Mouse (Mus musculus) kidney, embryonic 16.5 days (tissue): ENCODE measurements around the gene Serinc2. TPM values are rescaled to one million over a fixed set of nuclear protein-coding genes. Genes with fewer than 3 reads are reported as not detected.

Experiments
- ATAC-seq: fragments of 200-750 bp; cut with Nextera tagmentation; 2 replicates; pipeline ENCODE4 v1.8.0; 2017; ENCODE audit warnings: moderate TSS enrichment; ENCODE audit not compliant: low FRiP score, low TSS enrichment
- H3K27ac ChIP-seq: fragments of 300-500 bp; sonication (generic); 2 replicates; pipeline ENCODE4 v1.5.1; 2014; ENCODE audit warnings: low read length
- H3K27me3 ChIP-seq: fragments of 300-500 bp; sonication (generic); 2 replicates; pipeline ENCODE4 v1.6.1; 2014; ENCODE audit warnings: low read length, control low read depth, mixed read lengths; ENCODE audit not compliant: insufficient read depth
- H3K36me3 ChIP-seq: fragments of 300-500 bp; sonication (generic); 2 replicates; pipeline ENCODE4 v1.6.1; 2014; ENCODE audit warnings: low read length, control low read depth, mixed read lengths; ENCODE audit not compliant: insufficient read depth
- H3K4me1 ChIP-seq: fragments of 300-500 bp; sonication (generic); 2 replicates; pipeline ENCODE4 v1.6.1; 2014; ENCODE audit warnings: low read length, control low read depth, mixed read lengths; ENCODE audit not compliant: insufficient read depth
- H3K4me2 ChIP-seq: fragments of 300-500 bp; sonication (generic); replicated peaks from 2 replicates; pipeline ENCODE4 v1.6.1; 2014; ENCODE audit warnings: low read depth, low read length
- H3K4me3 ChIP-seq: fragments of 300-500 bp; sonication (generic); 2 replicates; pipeline ENCODE4 v1.5.1; 2014; ENCODE audit warnings: mild to moderate bottlenecking, low read length
- H3K9ac ChIP-seq: fragments of 300-500 bp; sonication (generic); replicated peaks from 2 replicates; pipeline ENCODE4 v1.6.1; 2014; ENCODE audit warnings: low read length
- H3K9me3 ChIP-seq: fragments of 300-500 bp; sonication (generic); 2 replicates; pipeline ENCODE4 v1.6.1; 2016; ENCODE audit warnings: low read length, control low read depth
- WGBS: fragments of 180-500 bp; shearing (Covaris S2); extraction: QIAGEN DNeasy Blood & Tissue Kit; methylation state at CpG from one replicate; pipeline ENCODE4 v1.1.7; 2014; 5-methylcytosine and 5-hydroxymethylcytosine counted together
- polyA plus RNA-seq: library from polyadenylated mRNA; unstranded; fragments of >200 nt; fragmentation: Nextera tagmentation; extraction: Ambion mirVana; gene quantifications from 2 replicates; pipeline ENCODE4 v1.2.1, GENCODE M21; 2015

Gene Serinc2
- polyA plus RNA-seq, 1 experiment from 2014 or later: 58.6 TPM

DNA sequence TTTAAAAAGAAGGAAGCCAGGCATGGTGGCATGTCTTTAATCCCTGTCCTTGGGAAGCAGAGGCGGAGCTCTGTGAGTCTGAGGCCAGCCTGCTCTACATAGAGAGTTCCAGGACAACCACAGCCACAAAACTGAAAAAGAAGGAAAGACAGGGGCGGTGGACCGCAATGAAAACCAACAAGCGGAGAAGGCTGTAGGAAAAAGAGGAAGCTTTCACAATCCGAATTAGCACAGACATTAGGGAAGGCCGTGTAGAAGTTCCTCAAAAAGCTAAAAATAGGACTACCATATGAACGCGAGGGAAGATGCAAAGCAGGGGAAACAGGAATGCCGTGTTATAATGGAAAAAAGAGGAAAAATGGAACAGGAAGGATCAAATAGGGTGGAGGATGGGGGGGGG, 4.8 kb upstream of the Serinc2 start:
- Histone ChIP-seq H3K4me2 (no peak overlapping the region), H3K4me3 (no peak overlapping the region), H3K9me3 (no peaks in the 10 kb centered on the region), H3K9ac (no peak overlapping the region), H3K27ac (no peak overlapping the region), H3K36me3 (no peaks in the 10 kb centered on the region), H3K4me1 (no peaks in the 10 kb centered on the region), H3K27me3 (no peaks in the 10 kb centered on the region; the same call in 1 of the 2 replicates)
- WGBS: 79% methylated on average over 9 of the region's 9 CpGs
- ATAC-seq: no peak

DNA sequence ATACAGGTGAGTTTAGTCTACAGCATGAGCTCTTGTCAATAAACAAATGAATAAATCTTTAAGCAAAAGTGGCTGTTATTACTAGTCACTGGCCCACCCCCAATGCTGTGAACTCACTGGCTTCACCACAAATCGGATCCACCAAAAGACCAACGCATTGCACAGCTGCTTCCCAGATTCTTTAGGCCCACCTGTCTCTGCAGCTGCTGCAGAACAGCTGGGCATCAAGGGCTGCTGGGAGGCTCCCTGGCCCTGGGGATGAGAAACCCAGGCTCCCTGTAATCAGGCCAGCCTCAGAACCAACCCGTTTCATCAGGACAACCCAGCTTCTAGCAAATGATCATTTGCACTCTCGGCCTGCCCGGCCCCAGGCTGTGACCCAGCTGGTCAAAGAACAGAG, 3.9 kb upstream of the Serinc2 start:
- H3K4me1 ChIP-seq: no peaks in the 10 kb centered on the region
- no peak overlapping the region for H3K9ac ChIP-seq
- no peak for ATAC-seq
- H3K4me3 ChIP-seq: no peak overlapping the region
- H3K27ac ChIP-seq: no peak overlapping the region
- no peaks in the 10 kb centered on the region for H3K9me3 ChIP-seq
- H3K4me2 ChIP-seq: no peak overlapping the region
- no peaks in the 10 kb centered on the region; the same call in 1 of the 2 replicates for H3K27me3 ChIP-seq
- WGBS: 78% methylated on average over 5 of the region's 5 CpGs
- H3K36me3 ChIP-seq: no peaks in the 10 kb centered on the region

DNA sequence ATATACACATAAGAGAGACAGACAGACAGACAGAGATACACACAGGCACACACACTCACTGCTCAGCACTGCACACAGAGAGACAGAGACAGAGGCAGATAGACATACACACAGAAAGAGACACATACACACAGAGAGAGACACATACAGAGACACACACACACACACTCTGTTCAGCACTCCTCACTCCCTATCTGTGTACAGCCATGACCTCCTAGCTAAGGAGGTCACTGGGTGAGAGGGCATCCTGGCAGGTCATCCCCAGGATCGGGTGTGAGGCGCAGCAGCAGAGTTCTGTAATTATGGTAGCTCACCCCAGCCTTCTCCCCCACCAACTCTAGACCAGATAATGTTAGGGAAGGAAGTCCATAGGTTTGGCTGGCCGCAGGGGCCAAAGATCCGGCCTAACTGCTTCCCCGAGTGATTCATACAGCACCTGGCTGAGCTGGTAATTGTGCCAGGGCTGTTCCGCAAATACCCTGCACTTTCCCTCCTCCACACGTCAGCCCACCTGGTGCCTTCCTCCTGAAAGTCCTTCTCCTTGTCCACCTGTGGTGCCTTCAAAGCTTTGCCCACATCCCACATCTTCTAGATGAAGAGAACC, 2.3 kb downstream of the Serinc2 start:
- no peak overlapping the region for H3K27ac ChIP-seq
- no peak overlapping the region for H3K4me2 ChIP-seq
- H3K4me1 ChIP-seq: peaks cover 18% of the 10 kb centered on the region; the same call in 1 of the 2 replicates
- WGBS: 54% methylated on average over 7 of the region's 7 CpGs
- ATAC-seq: no peak
- H3K27me3 ChIP-seq: peaks cover 37% of the 10 kb centered on the region
- no peaks in the 10 kb centered on the region for H3K36me3 ChIP-seq
- no peaks in the 10 kb centered on the region for H3K9me3 ChIP-seq
- no peak overlapping the region for H3K4me3 ChIP-seq
- H3K9ac ChIP-seq: no peak overlapping the region

DNA sequence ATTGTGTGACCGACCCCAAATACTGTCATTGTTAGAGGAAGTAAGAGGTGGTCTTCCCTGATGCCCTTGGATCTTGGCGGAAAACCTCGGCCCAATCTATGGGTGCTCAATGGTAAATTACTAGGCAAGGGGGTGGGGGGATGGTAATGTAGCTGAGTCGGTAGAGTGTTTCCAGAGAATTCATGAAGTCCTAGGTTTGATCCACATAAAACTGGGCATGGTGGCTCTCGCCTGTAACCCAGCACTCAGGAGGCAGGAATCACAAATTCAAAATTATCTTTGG, 3.2 kb downstream of the Serinc2 start:
- no peak for ATAC-seq
- Histone ChIP-seq H3K4me1 (peaks cover 18% of the 10 kb centered on the region; the same call in 1 of the 2 replicates), H3K27me3 (peaks cover 38% of the 10 kb centered on the region), H3K27ac (no peak overlapping the region), H3K4me2 (peak overlapping the region; percentile 98), H3K36me3 (no peaks in the 10 kb centered on the region), H3K9me3 (no peaks in the 10 kb centered on the region), H3K9ac (peak overlapping the region; percentile 65; the same call in 1 of the 2 replicates), H3K4me3 (peak overlapping the region; percentile 65)
- 44% methylated on average over 5 of the region's 5 CpGs for WGBS

DNA sequence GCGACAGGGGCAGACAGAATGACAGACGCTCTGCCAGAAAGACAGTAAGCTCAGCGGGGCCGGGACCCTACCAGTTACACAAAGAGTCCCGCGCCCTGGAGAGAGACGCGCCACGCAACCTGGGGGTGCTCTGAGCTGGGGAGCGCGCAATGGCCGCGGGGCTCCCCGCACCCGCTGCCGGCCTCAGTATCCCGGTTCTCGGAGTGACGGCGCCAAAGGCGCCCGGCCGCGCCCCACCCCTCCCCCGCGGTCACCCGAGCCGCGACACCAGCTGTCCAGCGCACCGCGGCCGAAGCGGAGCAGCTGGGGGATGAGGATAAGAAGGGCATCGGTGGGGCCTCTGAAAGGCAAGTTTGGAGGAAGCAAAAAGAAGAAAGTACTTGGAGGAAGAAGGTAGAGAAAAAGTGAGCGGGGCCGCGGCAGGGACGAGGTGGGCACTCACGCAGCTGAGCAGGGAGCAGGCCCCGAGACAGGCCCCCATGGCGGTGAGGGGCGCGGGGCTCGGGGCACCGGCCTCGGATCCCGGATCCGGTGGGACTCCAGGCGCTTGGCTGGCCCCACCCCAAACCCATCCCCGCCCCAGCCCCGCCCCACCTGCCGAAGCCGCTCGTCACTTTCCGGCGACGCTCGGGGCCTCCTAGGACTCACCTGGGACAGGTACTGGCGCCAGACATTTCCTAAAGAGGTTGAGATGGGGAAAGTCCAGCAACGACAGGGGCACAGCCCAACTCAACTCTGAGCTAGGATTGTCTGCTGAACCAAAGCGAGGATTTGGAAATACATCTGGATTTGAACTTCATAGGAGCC, 3.8 kb downstream of the Serinc2 start:
- peak overlapping the region; percentile 65 for H3K4me3 ChIP-seq
- peak; percentile 59 for ATAC-seq
- peak overlapping the region; percentile 65 for H3K9ac ChIP-seq
- peaks cover 38% of the 10 kb centered on the region for H3K27me3 ChIP-seq
- H3K4me2 ChIP-seq: peak overlapping the region; percentile 98
- peaks cover 18% of the 10 kb centered on the region; the same call in 1 of the 2 replicates for H3K4me1 ChIP-seq
- H3K36me3 ChIP-seq: no peaks in the 10 kb centered on the region
- 1% methylated on average over 58 of the region's 62 CpGs for WGBS
- peak overlapping the region; percentile 1; the same call in 1 of the 2 replicates for H3K27ac ChIP-seq
- no peaks in the 10 kb centered on the region for H3K9me3 ChIP-seq

DNA sequence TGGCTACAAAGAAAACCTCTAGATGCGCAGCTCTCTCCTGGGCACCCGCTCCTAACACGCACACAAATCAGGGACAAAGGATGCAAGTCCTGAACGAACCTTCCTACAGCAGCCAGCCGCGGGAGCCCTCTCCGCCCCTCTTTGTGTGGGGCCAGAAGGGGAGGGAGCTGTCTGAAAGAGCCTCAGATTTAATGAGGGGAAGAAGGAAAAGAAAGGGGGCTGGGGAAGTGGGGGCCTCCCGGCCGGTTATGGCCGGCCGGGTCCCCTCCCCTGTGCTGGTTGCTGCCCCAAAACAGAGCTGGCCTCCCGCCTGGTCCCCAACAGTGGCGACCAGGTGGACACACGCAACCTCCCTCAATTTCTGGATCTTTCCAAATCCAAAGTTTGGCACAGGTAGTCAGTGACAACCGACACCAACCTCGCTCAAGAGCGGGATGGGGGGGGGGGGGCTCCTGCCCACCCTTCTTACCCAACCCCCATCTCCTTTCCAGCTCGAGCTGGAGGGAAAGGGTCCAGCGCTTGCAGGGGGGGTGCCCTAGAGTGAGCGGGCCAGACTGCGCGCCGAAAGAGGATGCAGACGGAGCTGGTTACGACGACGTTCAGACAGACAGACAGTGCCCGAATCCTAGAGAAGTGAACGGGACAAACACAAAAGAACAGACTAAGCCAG, 4.5 kb downstream of the Serinc2 start:
- ATAC-seq: peak; percentile 40
- H3K9ac ChIP-seq: peak overlapping the region; percentile 65
- H3K4me2 ChIP-seq: peak overlapping the region; percentile 98
- H3K4me3 ChIP-seq: peak overlapping the region; percentile 65
- H3K27ac ChIP-seq: peak overlapping the region; percentile 72
- peaks cover 38% of the 10 kb centered on the region for H3K27me3 ChIP-seq
- H3K9me3 ChIP-seq: no peaks in the 10 kb centered on the region
- WGBS: under 1% methylated on average over 29 of the region's 29 CpGs
- H3K4me1 ChIP-seq: peaks cover 18% of the 10 kb centered on the region; the same call in 1 of the 2 replicates
- H3K36me3 ChIP-seq: no peaks in the 10 kb centered on the region

DNA sequence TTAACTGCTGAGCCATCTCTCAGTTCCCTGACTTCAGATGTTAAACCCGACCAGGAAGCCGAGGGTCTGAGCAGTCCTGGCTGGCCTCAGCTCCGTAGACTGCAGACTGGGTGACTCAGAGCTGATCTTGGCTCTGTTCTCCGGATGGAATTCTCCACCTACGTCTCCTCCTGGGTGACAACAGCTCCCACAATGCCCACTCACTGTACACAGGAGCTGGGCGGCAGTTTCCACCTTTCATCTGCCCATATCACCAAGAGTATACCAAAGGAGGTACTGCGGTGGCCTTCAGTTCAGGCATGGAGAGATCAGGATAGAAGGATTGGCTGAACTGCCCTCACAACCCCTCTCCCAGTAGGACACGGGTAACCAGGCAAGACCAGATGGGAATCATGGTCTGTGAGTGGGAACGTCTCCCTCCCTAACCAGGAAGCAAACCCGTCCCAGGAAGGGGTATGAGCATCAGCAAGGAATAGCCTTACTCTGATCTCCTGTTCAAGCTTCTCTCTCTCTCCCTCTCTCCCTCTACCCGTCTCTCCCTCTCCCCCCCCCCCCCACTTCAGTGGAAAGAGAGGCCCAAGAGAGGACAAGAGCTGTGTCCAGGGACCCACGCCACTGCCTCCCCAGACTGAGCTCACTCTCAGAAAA, 5.2 kb downstream of the Serinc2 start:
- H3K9me3 ChIP-seq: no peaks in the 10 kb centered on the region
- H3K9ac ChIP-seq: peak overlapping the region; percentile 65
- H3K27me3 ChIP-seq: peaks cover 38% of the 10 kb centered on the region
- H3K4me1 ChIP-seq: peaks cover 18% of the 10 kb centered on the region; the same call in 1 of the 2 replicates
- 14% methylated on average over 12 of the region's 12 CpGs for WGBS
- peak; percentile 46; the same call in 1 of the 2 replicates for ATAC-seq
- peak overlapping the region; percentile 72 for H3K27ac ChIP-seq
- peak overlapping the region; percentile 65 for H3K4me3 ChIP-seq
- peak overlapping the region; percentile 98 for H3K4me2 ChIP-seq
- no peaks in the 10 kb centered on the region for H3K36me3 ChIP-seq

DNA sequence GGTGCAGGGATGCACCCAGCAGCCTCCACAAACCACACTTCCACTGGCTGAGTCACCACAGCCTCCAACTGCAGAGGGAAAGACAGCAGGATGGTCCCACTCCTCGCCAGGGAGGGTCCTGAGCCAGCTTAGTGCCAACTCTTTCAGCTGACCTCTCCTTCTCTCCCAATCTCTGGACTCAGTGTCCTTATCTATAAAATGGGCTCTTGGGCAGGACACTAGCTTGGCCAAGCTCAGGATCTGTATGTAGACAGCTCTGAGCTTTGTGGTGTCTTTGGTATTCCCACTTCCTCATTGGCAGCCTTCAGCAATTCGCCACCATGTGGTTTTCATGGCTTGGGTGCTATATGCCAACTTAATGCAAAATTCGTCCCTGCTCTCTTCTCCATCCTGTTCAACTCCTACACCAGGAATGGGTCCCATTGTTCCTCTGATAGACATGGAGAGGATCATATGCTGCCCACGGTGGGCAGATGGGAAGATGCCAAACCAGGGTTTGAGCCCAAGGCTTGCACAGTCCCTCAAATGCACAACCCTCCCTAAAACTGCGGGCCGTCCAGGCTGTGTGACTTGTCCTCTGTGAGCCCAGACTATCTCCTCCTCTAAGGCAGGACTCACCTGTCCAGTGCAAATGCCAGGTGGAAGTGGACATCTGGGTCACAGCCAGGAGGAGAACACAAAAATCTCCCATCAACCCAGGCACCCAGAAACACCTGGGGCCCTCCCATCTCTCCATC, 8.2 kb downstream of the Serinc2 start:
- Histone ChIP-seq H3K4me3 (no peak overlapping the region), H3K36me3 (no peaks in the 10 kb centered on the region), H3K4me1 (peaks cover 20% of the 10 kb centered on the region; the same call in 1 of the 2 replicates), H3K9me3 (no peaks in the 10 kb centered on the region), H3K27ac (no peak overlapping the region), H3K4me2 (no peak overlapping the region), H3K27me3 (peaks cover 26% of the 10 kb centered on the region), H3K9ac (no peak overlapping the region)
- ATAC-seq: no peak
- WGBS: 88% methylated on average over 6 of the region's 6 CpGs

DNA sequence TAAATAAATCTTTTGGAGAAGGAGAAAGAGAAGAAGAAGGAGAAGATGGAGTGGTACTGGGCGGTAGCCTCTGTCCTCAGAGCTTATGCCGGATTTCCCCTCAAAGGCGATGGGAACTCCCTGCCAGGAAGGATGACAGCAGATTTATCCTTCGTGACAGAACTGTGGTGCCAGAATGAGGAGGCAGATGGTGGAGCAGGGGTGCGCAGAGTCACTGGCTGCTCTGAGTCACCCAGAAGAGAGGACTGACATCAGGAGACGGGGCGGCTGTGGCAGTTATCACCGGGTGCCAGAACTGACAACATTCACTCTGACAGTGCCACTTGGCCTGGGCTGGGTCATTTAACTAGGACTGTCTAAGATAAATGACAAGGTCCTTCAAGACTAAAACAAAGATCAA, 8.9 kb downstream of the Serinc2 start:
- Histone ChIP-seq H3K27me3 (peaks cover 19% of the 10 kb centered on the region; the same call in 1 of the 2 replicates), H3K9me3 (no peaks in the 10 kb centered on the region), H3K4me1 (peaks cover 22% of the 10 kb centered on the region; the same call in 1 of the 2 replicates), H3K9ac (no peak overlapping the region), H3K36me3 (no peaks in the 10 kb centered on the region), H3K4me2 (no peak overlapping the region), H3K27ac (no peak overlapping the region), H3K4me3 (no peak overlapping the region)
- 78% methylated on average over 8 of the region's 8 CpGs for WGBS
- no peak for ATAC-seq
